Comparison of ENCODE assay signal across 8 mouse cellular contexts in genomic region chr5:52618348-52619270, GRCm38 (mm10). TPM values are rescaled to one million over a fixed set of nuclear protein-coding genes. Genes with fewer than 3 reads are reported as not detected.
DNase-seq lines count a peak whose midpoint lies in the region; ATAC-seq and TF ChIP-seq lines count a peak whose summit lies in the region.
"Had no signal": no experiment of that assay in that cellular context is flagged by ENCODE, and none has a peak within 500 bp of the region (broad histone marks: within the 10 kb centered on the region; RNA-seq: fewer than 3 reads in every experiment).

No protein-coding gene starts in this region.

- peak overlapping the region; percentile 53; the same call in 1 of the 2 replicates for H3K9ac ChIP-seq in hindbrain, embryonic 11.5 days (ENCODE audit: low read depth, low read length)
- H3K9ac ChIP-seq in midbrain, embryonic 14.5 days (replicated peaks; ENCODE audit: low read length), result peak overlapping the region; percentile 44
- peak overlapping the region; percentile 59 for H3K9ac ChIP-seq in stomach, postnatal 0 days (ENCODE audit: low read length)

- peak; percentile 58 for DNase-seq in Muller cell, postnatal 12 days (ENCODE audit: inconsistent ontology term)
- peak; percentile 82 to 88 for DNase-seq in cerebellum, postnatal 10 days
- DNase-seq in frontal cortex, postnatal 25 days (ENCODE audit: low spot score in 2 of 2), result peak; percentile 63 to 72
- DNase-seq in hindbrain, embryonic 11.5 days (ENCODE audit: low spot score), result peak; percentile 56
- peak; percentile 80 to 84 for DNase-seq in left cerebral cortex, postnatal 10 days (ENCODE audit: extremely low spot score in 1 of 2, low spot score in 2 of 2)
- peak; percentile 84 for DNase-seq in midbrain, embryonic 14.5 days
- DNase-seq in stomach, postnatal 0 days (ENCODE audit: low spot score), result peak; percentile 34

- peak overlapping the region; percentile 68 for H3K4me2 ChIP-seq in hindbrain, embryonic 11.5 days (replicated peaks; ENCODE audit: low read depth, low read length)
- peak overlapping the region; percentile 67 for H3K4me2 ChIP-seq in midbrain, embryonic 14.5 days (ENCODE audit: low read length)
- H3K4me2 ChIP-seq in stomach, postnatal 0 days (replicated peaks; ENCODE audit: low read depth), result peak overlapping the region; percentile 65

- 0 out of 2 replicates have a peak, but pooled peaks cover 5% of the 10 kb centered on the region for H3K4me1 ChIP-seq in hindbrain, embryonic 11.5 days (replicated peaks; ENCODE audit: control insufficient read depth, insufficient read depth, low read length)
- peaks cover 13% of the 10 kb centered on the region for H3K4me1 ChIP-seq in midbrain, embryonic 14.5 days (ENCODE audit: control insufficient read depth, insufficient read depth, low read length)
- H3K4me1 ChIP-seq in stomach, postnatal 0 days (replicated peaks; ENCODE audit: control insufficient read depth, insufficient read depth), result peaks cover 7% of the 10 kb centered on the region; the same call in 1 of the 2 replicates

- TF ChIP-seq EP300 in stomach, postnatal 0 days (optimal IDR thresholded peaks at IDR 0.05), result no peak

- peak; percentile 79 for ATAC-seq in hindbrain, embryonic 11.5 days (ENCODE audit: low FRiP score)
- ATAC-seq in midbrain, embryonic 14.5 days (ENCODE audit: low FRiP score, low TSS enrichment), result peak; percentile 76
- ATAC-seq in stomach, postnatal 0 days (ENCODE audit: low FRiP score, low TSS enrichment), result no peak

- no peaks in the 10 kb centered on the region for H3K36me3 ChIP-seq in hindbrain, embryonic 11.5 days (ENCODE audit: control insufficient read depth, insufficient read depth, low read length)
- H3K36me3 ChIP-seq in midbrain, embryonic 14.5 days (ENCODE audit: control insufficient read depth, insufficient read depth, low read length), result no peaks in the 10 kb centered on the region
- H3K36me3 ChIP-seq in stomach, postnatal 0 days (ENCODE audit: control insufficient read depth, insufficient read depth, low read length), result no peaks in the 10 kb centered on the region

- intact Hi-C loops in left cerebral cortex, postnatal 10 days (cut with DNase I), result loop anchor here (5.0 kb wide), 1 partner anchor 51 kb away; the partner anchor contains the start of gene Lgi2

- H3K27ac ChIP-seq in hindbrain, embryonic 11.5 days (ENCODE audit: low read depth, low read length), result no peak overlapping the region
- H3K27ac ChIP-seq in midbrain, embryonic 14.5 days (replicated peaks; ENCODE audit: low read depth, low read length), result peak overlapping the region; percentile 66
- H3K27ac ChIP-seq in stomach, postnatal 0 days (replicated peaks), result peak overlapping the region; percentile 67

- no peaks in the 10 kb centered on the region for H3K9me3 ChIP-seq in hindbrain, embryonic 11.5 days (ENCODE audit: control insufficient read depth, low read length)
- H3K9me3 ChIP-seq in midbrain, embryonic 14.5 days (ENCODE audit: control insufficient read depth, low read length), result no peaks in the 10 kb centered on the region; the same call in 1 of the 2 replicates
- no peaks in the 10 kb centered on the region for H3K9me3 ChIP-seq in stomach, postnatal 0 days (ENCODE audit: control insufficient read depth, low read length)

- 2% methylated on average over 41 of the region's 41 CpGs for WGBS in hindbrain, embryonic 11.5 days
- under 1% methylated on average over 41 of the region's 41 CpGs for WGBS in midbrain, embryonic 14.5 days
- 2% methylated on average over 41 of the region's 41 CpGs for WGBS in stomach, postnatal 0 days

- TF ChIP-seq CTCF in stomach, postnatal 0 days (IDR thresholded peaks at IDR 0.05; ENCODE audit: low read depth), result peak; percentile 29

- H3K4me3 ChIP-seq in hindbrain, embryonic 11.5 days (ENCODE audit: low read depth, low read length), result peak overlapping the region; percentile 39
- H3K4me3 ChIP-seq in midbrain, embryonic 14.5 days (replicated peaks; ENCODE audit: low read depth, low read length), result peak overlapping the region; percentile 35
- peak overlapping the region; percentile 34 for H3K4me3 ChIP-seq in stomach, postnatal 0 days (ENCODE audit: low read depth, low read length)
- H3K4me3 ChIP-seq: erythroblast, embryonic 14.5 days had no signal

- H3K27me3 ChIP-seq in hindbrain, embryonic 11.5 days (ENCODE audit: control insufficient read depth, insufficient read depth, low read length), result no peaks in the 10 kb centered on the region; the same call in 1 of the 2 replicates
- H3K27me3 ChIP-seq in midbrain, embryonic 14.5 days (ENCODE audit: control insufficient read depth, insufficient read depth, low read length), result no peaks in the 10 kb centered on the region
- no peaks in the 10 kb centered on the region for H3K27me3 ChIP-seq in stomach, postnatal 0 days (ENCODE audit: control insufficient read depth, insufficient read depth, low read length)

RNA-seq across cellular contexts. Expression of gene Sepsecs, which starts 50.9 kb away (rescaled TPM):
- 7.2 and 7.6 TPM in 2 replicates for polyA plus RNA-seq in hindbrain, embryonic 11.5 days (2014; fragmentation: Nextera tagmentation; extraction: Ambion mirVana)
- total RNA-seq in left cerebral cortex, postnatal 10 days (2021), result 10 to 100 TPM; 10.3 to 10.6 TPM
- 7.2 and 10.7 TPM in 2 replicates for polyA plus RNA-seq in midbrain, embryonic 14.5 days (2014; fragmentation: Nextera tagmentation; extraction: Ambion mirVana)
- 6.1 and 6.2 TPM in 2 replicates for polyA plus RNA-seq in stomach, postnatal 0 days (2015; fragmentation: Nextera tagmentation; extraction: Ambion mirVana)

RNA-seq across cellular contexts. Expression of gene Lgi2, which starts 52.3 kb away (rescaled TPM):
- 1.5 TPM in 2 replicates for polyA plus RNA-seq in hindbrain, embryonic 11.5 days (2014; fragmentation: Nextera tagmentation; extraction: Ambion mirVana)
- total RNA-seq in left cerebral cortex, postnatal 10 days (2021), result 10 to 100 TPM; 61.1 to 65.1 TPM
- polyA plus RNA-seq in midbrain, embryonic 14.5 days (2014; fragmentation: Nextera tagmentation; extraction: Ambion mirVana), result 3.4 and 5.3 TPM in 2 replicates
- 4.8 and 5.5 TPM in 2 replicates for polyA plus RNA-seq in stomach, postnatal 0 days (2015; fragmentation: Nextera tagmentation; extraction: Ambion mirVana)
- polyA plus RNA-seq: erythroblast, embryonic 14.5 days had no signal

Comparison
In these comparisons a context has a peak if more than half of its experiments do, and no peak if none do; other contexts are left out.
1. DNase-seq: peak in every context shown above with its lines; median percentile 85 in cerebellum, postnatal 10 days; 84 in midbrain, embryonic 14.5 days; 82 in left cerebral cortex, postnatal 10 days; 68 in frontal cortex, postnatal 25 days; 58 in Muller cell, postnatal 12 days; 56 in hindbrain, embryonic 11.5 days; 34 in stomach, postnatal 0 days.